Mouse (Mus musculus): Measurements from ENCODE around the gene Dscaml1.
"Not testable (repeated sequence)": the region's sequence is repeated elsewhere in the genome, so short reads cannot be mapped to it uniquely, and the experiment has no call there.

Gene Dscaml1

GRCm38 (mm10) chr9:45710300-45710699 lies 283.9 kb downstream of the Dscaml1 start:
- no peak for DNase-seq

GRCm38 (mm10) chr9:45715387-45715786 lies 289.0 kb downstream of the Dscaml1 start:
- no peak for DNase-seq

GRCm38 (mm10) chr9:45719997-45720396 lies 293.6 kb downstream of the Dscaml1 start:
- no peak for DNase-seq

- DNase-seq = no peak
These were observed 305.4 kb downstream of the Dscaml1 start for GRCm38 (mm10) chr9:45731851-45732250.

- DNase-seq = no peak
These were observed 306.8 kb downstream of the Dscaml1 start for GRCm38 (mm10) chr9:45733246-45733645.

GRCm38 (mm10) chr9:45739001-45739701 lies 312.7 kb downstream of the Dscaml1 start:
- no peak for DNase-seq

- no peak for DNase-seq
These were observed 313.5 kb downstream of the Dscaml1 start for GRCm38 (mm10) chr9:45739702-45740583.

- DNase-seq = no peak
These were observed 314.2 kb downstream of the Dscaml1 start for GRCm38 (mm10) chr9:45740584-45740980.

- DNase-seq = no peak
These were observed 319.0 kb downstream of the Dscaml1 start for GRCm38 (mm10) chr9:45745451-45745850.

- DNase-seq = no peak
These were observed 323.5 kb downstream of the Dscaml1 start for GRCm38 (mm10) chr9:45749917-45750316.

- DNase-seq = peak in 1 of 2 experiments; percentile 35
These were observed 328.1 kb downstream of the Dscaml1 start for GRCm38 (mm10) chr9:45754452-45755091.

GRCm38 (mm10) chr9:45766195-45766594 lies 339.8 kb downstream of the Dscaml1 start:
- DNase-seq = no peak

- no peak for DNase-seq
These were observed 340.7 kb downstream of the Dscaml1 start for GRCm38 (mm10) chr9:45767155-45767554.

- DNase-seq = no peak
These were observed 342.0 kb downstream of the Dscaml1 start for GRCm38 (mm10) chr9:45768421-45768820.

- DNase-seq = no peak
These were observed 343.2 kb downstream of the Dscaml1 start for GRCm38 (mm10) chr9:45769596-45769995.

- no peak for DNase-seq
These were observed 347.7 kb downstream of the Dscaml1 start for GRCm38 (mm10) chr9:45774088-45774487.

- not testable (repeated sequence) for DNase-seq
These were observed 349.7 kb downstream of the Dscaml1 start for GRCm38 (mm10) chr9:45776176-45776575.

GRCm38 (mm10) chr9:45779201-45779600 lies 352.8 kb downstream of the Dscaml1 start:
- DNase-seq = no peak

GRCm38 (mm10) chr9:45783249-45784069 lies 357.0 kb downstream of the Dscaml1 start:
- DNase-seq = no peak

- DNase-seq = no peak
These were observed 360.6 kb downstream of the Dscaml1 start for GRCm38 (mm10) chr9:45787071-45787470.

GRCm38 (mm10) chr9:45787547-45787946 lies 361.1 kb downstream of the Dscaml1 start:
- DNase-seq = no peak

GRCm38 (mm10) chr9:45788405-45788804 lies 362.0 kb downstream of the Dscaml1 start:
- DNase-seq = no peak
